Mouse (Mus musculus): Measurements from ENCODE around the gene Cstf1. TPM values are rescaled to one million over a fixed set of nuclear protein-coding genes. Genes with fewer than 3 reads are reported as not detected.

Gene Cstf1
- polyA plus RNA-seq, 1 experiment from 2014 or later: 19.9 TPM

DNA sequence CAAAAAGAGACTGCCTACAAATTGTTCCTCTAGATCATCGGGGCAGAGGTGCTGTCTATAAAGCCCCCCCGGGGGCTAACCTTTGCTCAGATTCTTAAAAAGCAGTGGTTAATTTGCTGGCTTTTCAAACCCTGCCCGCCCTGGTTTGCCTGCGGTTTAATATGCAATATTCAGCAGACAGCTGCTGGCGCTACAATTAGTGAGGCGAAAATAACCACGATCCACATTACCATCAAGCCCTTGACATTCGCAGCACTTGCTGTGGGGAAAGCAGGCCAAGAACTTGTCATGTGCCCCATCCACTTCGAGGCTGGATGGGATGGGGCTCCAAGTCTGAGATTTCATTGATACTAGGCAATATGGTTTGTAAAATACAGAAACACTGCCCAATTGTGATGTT, 17.3 kb upstream of the Cstf1 start:
- DNase-seq (ENCODE audit: low spot score) (no peak), ATAC-seq (ENCODE audit: low FRiP score, low TSS enrichment) (no peak)
- Histone ChIP-seq H3K4me3 (ENCODE audit: low read depth, low read length) (no peak overlapping the region), H3K27me3 (ENCODE audit: control insufficient read depth, insufficient read depth, low read length) (no peaks in the 10 kb centered on the region), H3K27ac (replicated peaks) (no peak overlapping the region), H3K4me2 (replicated peaks; ENCODE audit: low read depth) (no peak overlapping the region), H3K4me1 (replicated peaks; ENCODE audit: control insufficient read depth, insufficient read depth) (0 out of 2 replicates have a peak, but pooled peaks cover 3% of the 10 kb centered on the region), H3K36me3 (ENCODE audit: control insufficient read depth, insufficient read depth, low read length) (peaks cover 12% of the 10 kb centered on the region), H3K9ac (ENCODE audit: low read length) (no peak overlapping the region), H3K9me3 (ENCODE audit: control insufficient read depth, low read length) (no peaks in the 10 kb centered on the region)
- no peak for TF ChIP-seq EP300 (optimal IDR thresholded peaks at IDR 0.05)
- TF ChIP-seq CTCF (IDR thresholded peaks at IDR 0.05; ENCODE audit: low read depth): no peak
- 85% methylated on average over 9 of the region's 9 CpGs for WGBS

DNA sequence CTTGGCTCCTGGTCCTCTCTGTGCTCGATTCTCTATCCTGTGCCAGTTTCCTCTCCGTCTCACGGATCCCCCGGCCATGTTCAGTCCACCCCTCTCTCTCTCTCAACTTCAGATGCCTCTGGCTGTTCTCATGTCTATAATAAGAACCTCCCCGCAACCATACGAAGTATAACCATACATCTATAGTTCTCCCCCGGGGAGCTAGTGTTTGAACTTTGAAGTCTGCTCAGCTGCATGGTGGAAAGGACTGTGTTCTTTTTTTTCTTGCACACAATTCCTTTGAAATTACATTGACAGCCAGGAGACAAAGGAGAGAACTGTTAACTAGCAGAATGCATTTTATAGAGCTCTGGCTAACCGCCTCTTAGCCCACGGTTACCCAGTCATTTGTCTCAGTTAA, 15.7 kb upstream of the Cstf1 start:
- Histone ChIP-seq H3K4me2 (replicated peaks; ENCODE audit: low read depth) (no peak overlapping the region), H3K4me3 (ENCODE audit: low read depth, low read length) (no peak overlapping the region), H3K4me1 (replicated peaks; ENCODE audit: control insufficient read depth, insufficient read depth) (no peaks in the 10 kb centered on the region), H3K36me3 (ENCODE audit: control insufficient read depth, insufficient read depth, low read length) (peaks cover 16% of the 10 kb centered on the region), H3K9me3 (ENCODE audit: control insufficient read depth, low read length) (no peaks in the 10 kb centered on the region), H3K9ac (ENCODE audit: low read length) (no peak overlapping the region), H3K27me3 (ENCODE audit: control insufficient read depth, insufficient read depth, low read length) (no peaks in the 10 kb centered on the region), H3K27ac (replicated peaks) (no peak overlapping the region)
- ATAC-seq (ENCODE audit: low FRiP score, low TSS enrichment): no peak
- 78% methylated on average over 9 of the region's 9 CpGs for WGBS
- TF ChIP-seq CTCF (IDR thresholded peaks at IDR 0.05; ENCODE audit: low read depth) (no peak), EP300 (optimal IDR thresholded peaks at IDR 0.05) (no peak)
- no peak for DNase-seq (ENCODE audit: low spot score)

DNA sequence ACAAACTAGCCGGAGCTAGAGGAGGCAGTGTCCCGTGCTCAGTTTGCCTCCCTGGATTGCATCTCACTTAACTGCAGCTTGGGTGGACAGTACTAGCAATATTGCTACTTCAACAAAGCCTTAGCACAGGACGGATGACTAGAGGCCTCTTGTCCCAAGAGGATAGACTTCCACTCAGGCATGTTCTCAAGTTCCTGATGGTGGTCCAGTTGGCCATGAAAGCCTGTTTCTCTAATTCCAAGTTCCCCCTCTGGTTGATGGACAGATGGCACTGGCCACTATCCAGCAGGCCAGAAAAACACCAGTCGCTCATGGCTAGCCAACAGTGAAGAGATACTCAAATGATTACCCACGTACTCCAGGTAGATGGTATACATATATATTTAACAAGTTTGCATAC, 14.6 kb upstream of the Cstf1 start:
- no peaks in the 10 kb centered on the region for H3K4me1 ChIP-seq (replicated peaks; ENCODE audit: control insufficient read depth, insufficient read depth)
- no peak overlapping the region for H3K4me2 ChIP-seq (replicated peaks; ENCODE audit: low read depth)
- ATAC-seq (ENCODE audit: low FRiP score, low TSS enrichment) (no peak), DNase-seq (ENCODE audit: low spot score) (no peak)
- no peak overlapping the region for H3K4me3 ChIP-seq (ENCODE audit: low read depth, low read length)
- no peaks in the 10 kb centered on the region for H3K27me3 ChIP-seq (ENCODE audit: control insufficient read depth, insufficient read depth, low read length)
- H3K36me3 ChIP-seq (ENCODE audit: control insufficient read depth, insufficient read depth, low read length): peaks cover 16% of the 10 kb centered on the region
- TF ChIP-seq CTCF (IDR thresholded peaks at IDR 0.05; ENCODE audit: low read depth): no peak
- TF ChIP-seq EP300 (optimal IDR thresholded peaks at IDR 0.05): no peak
- no peaks in the 10 kb centered on the region for H3K9me3 ChIP-seq (ENCODE audit: control insufficient read depth, low read length)
- no peak overlapping the region for H3K27ac ChIP-seq (replicated peaks)
- no peak overlapping the region for H3K9ac ChIP-seq (ENCODE audit: low read length)
- WGBS: 88% methylated on average over 5 of the region's 5 CpGs

DNA sequence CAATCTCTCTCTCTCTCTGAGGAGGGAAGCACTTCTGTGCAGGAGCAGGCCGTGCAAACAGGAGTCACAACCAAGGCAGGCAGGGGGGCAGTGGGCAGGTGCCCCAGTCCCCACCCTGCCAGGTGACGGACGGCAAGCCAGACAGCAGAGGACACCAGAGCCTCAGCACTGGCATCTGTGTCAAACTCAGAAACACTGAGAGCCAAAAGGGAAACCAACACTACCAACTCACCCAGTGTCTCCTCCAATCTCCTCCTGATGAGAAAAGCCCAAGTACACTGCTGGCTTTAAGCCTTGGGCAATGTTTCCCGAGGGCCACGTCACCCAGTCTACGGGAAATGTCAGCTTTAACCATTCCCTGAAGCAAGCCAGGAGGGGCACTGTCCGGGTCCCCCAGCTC, 7.3 kb upstream of the Cstf1 start:
- no peak for ATAC-seq (ENCODE audit: low FRiP score, low TSS enrichment)
- TF ChIP-seq EP300 (optimal IDR thresholded peaks at IDR 0.05) (no peak), CTCF (IDR thresholded peaks at IDR 0.05; ENCODE audit: low read depth) (no peak)
- 82% methylated on average over 7 of the region's 7 CpGs for WGBS
- Histone ChIP-seq H3K4me1 (replicated peaks; ENCODE audit: control insufficient read depth, insufficient read depth) (no peaks in the 10 kb centered on the region), H3K9ac (ENCODE audit: low read length) (no peak overlapping the region), H3K4me3 (ENCODE audit: low read depth, low read length) (no peak overlapping the region), H3K4me2 (replicated peaks; ENCODE audit: low read depth) (no peak overlapping the region), H3K27ac (replicated peaks) (no peak overlapping the region), H3K9me3 (ENCODE audit: control insufficient read depth, low read length) (no peaks in the 10 kb centered on the region), H3K27me3 (ENCODE audit: control insufficient read depth, insufficient read depth, low read length) (no peaks in the 10 kb centered on the region), H3K36me3 (ENCODE audit: control insufficient read depth, insufficient read depth, low read length) (peaks cover 18% of the 10 kb centered on the region)
- no peak for DNase-seq (ENCODE audit: low spot score)

- H3K4me3 ChIP-seq (ENCODE audit: low read depth, low read length): peak overlapping the region; percentile 91
- H3K36me3 ChIP-seq (ENCODE audit: control insufficient read depth, insufficient read depth, low read length): peaks cover 20% of the 10 kb centered on the region
- TF ChIP-seq EP300 (optimal IDR thresholded peaks at IDR 0.05): no peak
- no peak for TF ChIP-seq CTCF (IDR thresholded peaks at IDR 0.05; ENCODE audit: low read depth)
- no peaks in the 10 kb centered on the region for H3K4me1 ChIP-seq (replicated peaks; ENCODE audit: control insufficient read depth, insufficient read depth)
- peak overlapping the region; percentile 83 for H3K27ac ChIP-seq (replicated peaks)
- 1% methylated on average over 11 of the region's 11 CpGs for WGBS
- H3K9ac ChIP-seq (ENCODE audit: low read length): peak overlapping the region; percentile 94
- DNase-seq (ENCODE audit: low spot score) (no peak), ATAC-seq (ENCODE audit: low FRiP score, low TSS enrichment) (no peak)
- no peaks in the 10 kb centered on the region for H3K9me3 ChIP-seq (ENCODE audit: control insufficient read depth, low read length)
- H3K4me2 ChIP-seq (replicated peaks; ENCODE audit: low read depth): peak overlapping the region; percentile 73
- no peaks in the 10 kb centered on the region for H3K27me3 ChIP-seq (ENCODE audit: control insufficient read depth, insufficient read depth, low read length)
Measured at GRCm38 (mm10) chr2:172371258-172371657, 777 bp downstream of the Cstf1 start.

- Histone ChIP-seq H3K4me1 (replicated peaks; ENCODE audit: control insufficient read depth, insufficient read depth) (no peaks in the 10 kb centered on the region), H3K4me3 (ENCODE audit: low read depth, low read length) (no peak overlapping the region), H3K36me3 (ENCODE audit: control insufficient read depth, insufficient read depth, low read length) (peaks cover 41% of the 10 kb centered on the region), H3K4me2 (replicated peaks; ENCODE audit: low read depth) (no peak overlapping the region), H3K9ac (ENCODE audit: low read length) (no peak overlapping the region), H3K27ac (replicated peaks) (no peak overlapping the region), H3K27me3 (ENCODE audit: control insufficient read depth, insufficient read depth, low read length) (no peaks in the 10 kb centered on the region), H3K9me3 (ENCODE audit: control insufficient read depth, low read length) (no peaks in the 10 kb centered on the region)
- WGBS: 70% methylated on average over 4 of the region's 4 CpGs
- ATAC-seq (ENCODE audit: low FRiP score, low TSS enrichment) (peak; percentile 68; the same call in 1 of the 2 replicates), DNase-seq (ENCODE audit: low spot score) (no peak)
- no peak for TF ChIP-seq EP300 (optimal IDR thresholded peaks at IDR 0.05)
- no peak for TF ChIP-seq CTCF (IDR thresholded peaks at IDR 0.05; ENCODE audit: low read depth)
Measured at GRCm38 (mm10) chr2:172376551-172376950, 6.1 kb downstream of the Cstf1 start.
